Mouse (Mus musculus) C2C12 (cell line): ENCODE results near the gene Prps1.

Source experiments
- CEBPB ChIP-seq: IDR thresholded peaks from one replicate; pipeline ENCODE4 v1.6.1; 2011; ENCODE audit warnings: low read depth, mild to moderate bottlenecking, control low read depth, moderate library complexity
- CTCF ChIP-seq: IDR thresholded peaks from one replicate; pipeline ENCODE4 v1.5.1; 2011; ENCODE audit not compliant: control insufficient read depth, insufficient read depth, insufficient read length
- FOSL1 ChIP-seq: IDR thresholded peaks from one replicate; pipeline ENCODE4 v1.8.0; 2011; ENCODE audit warnings: mild to moderate bottlenecking, low read length; ENCODE audit not compliant: poor library complexity, insufficient read depth, severe bottlenecking
- MAX ChIP-seq: IDR thresholded peaks from one replicate; pipeline ENCODE4 v1.6.1; 2011; ENCODE audit warnings: mild to moderate bottlenecking, control low read depth
- MYOD1 ChIP-seq: IDR thresholded peaks from one replicate; pipeline ENCODE4 v1.6.1; 2011; ENCODE audit warnings: low read depth; ENCODE audit not compliant: control insufficient read depth, insufficient read length
- MYOG ChIP-seq: IDR thresholded peaks from one replicate; pipeline ENCODE4 v1.6.1; 2011; ENCODE audit not compliant: control insufficient read depth, insufficient read length; ENCODE audit errors: extremely low read depth
- USF1 ChIP-seq: IDR thresholded peaks from one replicate; pipeline ENCODE4 v1.6.1; 2011; ENCODE audit warnings: low read depth, mild to moderate bottlenecking, control low read depth, moderate library complexity

DNA sequence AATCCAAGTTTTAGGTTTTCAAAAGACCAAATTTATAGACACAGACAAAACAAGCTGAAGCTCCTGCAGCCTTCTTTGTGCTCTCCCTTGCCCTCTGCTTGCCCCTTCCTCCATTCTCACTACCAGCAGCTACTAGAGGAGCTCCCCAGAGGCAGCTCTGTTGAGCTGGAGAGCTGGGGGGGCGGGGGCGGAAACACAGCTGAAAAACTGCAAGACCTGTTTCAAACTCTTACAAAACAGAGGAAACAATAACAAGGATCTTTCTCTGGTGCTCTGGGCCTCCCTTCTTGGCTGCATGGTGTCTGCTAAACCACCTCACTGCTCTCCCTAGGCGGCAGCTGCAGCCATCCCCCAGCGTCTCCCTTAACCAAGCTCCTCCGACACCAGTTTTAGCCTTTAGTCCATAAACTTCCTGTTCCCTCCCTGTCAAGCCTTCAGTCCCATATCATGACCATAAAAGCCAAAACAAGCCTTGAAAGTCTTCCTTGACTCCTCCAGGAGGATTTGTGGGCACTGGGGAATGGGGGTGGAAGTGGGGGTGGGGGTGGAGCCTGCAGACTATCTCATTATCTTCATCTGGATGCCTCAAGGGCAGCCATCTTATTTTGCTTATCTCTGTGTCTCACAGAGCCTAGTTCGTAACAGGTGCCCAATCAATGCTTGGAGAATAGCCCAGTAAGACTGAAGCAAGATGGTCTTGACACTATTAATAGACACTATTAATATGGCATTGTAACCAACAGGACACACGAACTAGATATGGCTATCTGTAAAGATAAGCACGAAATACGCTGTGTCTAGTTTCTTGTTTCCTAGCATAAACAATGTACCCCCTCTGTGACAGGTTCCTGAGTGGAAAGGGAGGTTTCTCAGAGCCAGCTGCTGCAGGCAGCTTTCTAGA lies 45.2 kb downstream of the Prps1 start:
- TF ChIP-seq CTCF (no peak), USF1 (no peak), MAX (no peak), MYOG (no peak), MYOD1 (no peak), CEBPB (no peak), FOSL1 (no peak)
